Mouse (Mus musculus) CH12.LX (cell line): ENCODE results near the gene 1700029P11Rik. TPM values are rescaled to one million over a fixed set of nuclear protein-coding genes. Genes with fewer than 3 reads are reported as not detected.

Experiments used
- DNase-seq: peaks from one replicate; pipeline ENCODE4 v3.0.0-alpha.2; 2013; ENCODE audit errors: extremely low read depth
- H3K27ac ChIP-seq: 2 replicates; pipeline ENCODE4 v1.5.1; 2012; ENCODE audit warnings: low read depth, mild to moderate bottlenecking, control low read depth, moderate library complexity; ENCODE audit not compliant: insufficient read depth
- H3K27me3 ChIP-seq: replicated peaks from 2 replicates; pipeline ENCODE3; 2012; ENCODE audit warnings: inconsistent platforms
- H3K36me3 ChIP-seq, 2 experiments: replicated peaks in 1 of 2; 2 replicates each; pipeline versions ENCODE3 to v1.6.1; 2012; ENCODE audit warnings: inconsistent platforms in 1 of 2, low read length in 1 of 2, mild to moderate bottlenecking in 1 of 2, mixed read lengths in 1 of 2, moderate library complexity in 1 of 2; ENCODE audit not compliant: control insufficient read depth in 1 of 2, insufficient read depth in 1 of 2
- H3K4me1 ChIP-seq, 2 experiments: 2 replicates each; pipeline ENCODE4 v1.6.1; 2012; ENCODE audit warnings: inconsistent platforms in 1 of 2, moderate library complexity in 1 of 2; ENCODE audit not compliant: insufficient read depth in 2 of 2, control insufficient read depth in 1 of 2
- H3K4me2 ChIP-seq: 2 replicates; pipeline ENCODE4 v1.6.1; 2012; ENCODE audit warnings: low read depth, mild to moderate bottlenecking, control low read depth; ENCODE audit not compliant: poor library complexity, insufficient read depth, severe bottlenecking
- H3K4me3 ChIP-seq, 3 experiments: fragments of 150-350 bp in 1 of 3; sonication (generic) in 1 of 3; replicated peaks in 1 of 3; 2 replicates each; pipeline versions ENCODE3 to v1.5.1; 2011 to 2012; ENCODE audit warnings: low read depth in 2 of 3, low read length in 2 of 3, mild to moderate bottlenecking in 2 of 3, moderate library complexity in 2 of 3, control low read depth in 1 of 3, improper control_type of control experiment in 1 of 3, inconsistent platforms in 1 of 3, mixed read lengths in 1 of 3; ENCODE audit not compliant: poor library complexity in 1 of 3
- H3K79me2 ChIP-seq: replicated peaks from 2 replicates; pipeline ENCODE4 v1.6.1; 2012; ENCODE audit warnings: mild to moderate bottlenecking, moderate library complexity; ENCODE audit not compliant: control insufficient read depth, poor library complexity, insufficient read depth, severe bottlenecking; ENCODE audit errors: extremely low read depth
- H3K9ac ChIP-seq: 2 replicates; pipeline ENCODE4 v1.6.1; 2012; ENCODE audit warnings: low read depth, mild to moderate bottlenecking, control low read depth, moderate library complexity; ENCODE audit not compliant: insufficient read depth
- H3K9me3 ChIP-seq: replicated peaks from 2 replicates; pipeline ENCODE3; 2012; ENCODE audit warnings: low read length, inconsistent platforms, mixed read lengths
- E2F4 ChIP-seq: IDR thresholded peaks from 2 replicates; pipeline ENCODE4 v1.6.1; 2011; ENCODE audit warnings: low read depth, low read length, improper control_type of control experiment; ENCODE audit not compliant: insufficient replicate concordance
- EP300 ChIP-seq: IDR thresholded peaks from 2 replicates; pipeline ENCODE4 v1.6.1; 2011; ENCODE audit warnings: low read length, improper control_type of control experiment
- ETS1 ChIP-seq: conservative IDR thresholded peaks from 2 replicates; pipeline ENCODE4 v1.6.1; 2012; ENCODE audit warnings: low read depth, mild to moderate bottlenecking, inconsistent platforms, low read length, improper control_type of control experiment, moderate library complexity
- GABPA ChIP-seq: IDR thresholded peaks from 2 replicates; pipeline ENCODE4 v1.6.1; 2012; ENCODE audit warnings: low read depth, low read length, improper control_type of control experiment, inconsistent platforms; ENCODE audit not compliant: insufficient replicate concordance
- IRF4 ChIP-seq: IDR thresholded peaks from 2 replicates; pipeline ENCODE4 v1.6.1; 2014; ENCODE audit warnings: low read depth, mild to moderate bottlenecking, inconsistent platforms, low read length, improper control_type of control experiment
- JUN ChIP-seq: IDR thresholded peaks from 2 replicates; pipeline ENCODE4 v1.6.1; 2011; ENCODE audit warnings: low read depth, mild to moderate bottlenecking, low read length, improper control_type of control experiment, moderate library complexity; ENCODE audit not compliant: insufficient read depth
- KAT2A ChIP-seq: IDR thresholded peaks from 2 replicates; pipeline ENCODE4 v1.6.1; 2012; ENCODE audit warnings: low read length, improper control_type of control experiment, inconsistent platforms; ENCODE audit not compliant: insufficient replicate concordance
- MAFK ChIP-seq: IDR thresholded peaks from 2 replicates; pipeline ENCODE4 v1.6.1; 2011; ENCODE audit warnings: low read length, improper control_type of control experiment; ENCODE audit not compliant: insufficient replicate concordance
- NRF1 ChIP-seq: IDR thresholded peaks from 2 replicates; pipeline ENCODE4 v1.6.1; 2014; ENCODE audit warnings: low read depth, mild to moderate bottlenecking, inconsistent platforms, low read length, improper control_type of control experiment, moderate library complexity
- PAX5 ChIP-seq: IDR thresholded peaks from 2 replicates; pipeline ENCODE4 v1.6.1; 2012; ENCODE audit warnings: low read length, inconsistent platforms, mixed read lengths
- POLR2A ChIP-seq: IDR thresholded peaks from 2 replicates; pipeline ENCODE4 v1.6.1; 2011; ENCODE audit warnings: low read depth, mild to moderate bottlenecking, improper control_type of control experiment, low read length
- POLR2AphosphoS2 ChIP-seq: IDR thresholded peaks from 2 replicates; pipeline ENCODE4 v1.6.1; 2011; ENCODE audit warnings: low read depth, low read length, improper control_type of control experiment
- RAD21 ChIP-seq: IDR thresholded peaks from 2 replicates; pipeline ENCODE4 v1.6.1; 2011; ENCODE audit warnings: low read depth, mild to moderate bottlenecking, low read length, improper control_type of control experiment, moderate library complexity
- RCOR1 ChIP-seq: conservative IDR thresholded peaks from 2 replicates; pipeline ENCODE4 v1.6.1; 2012; ENCODE audit warnings: low read depth, mild to moderate bottlenecking, inconsistent platforms, low read length, improper control_type of control experiment
- SIN3A ChIP-seq: IDR thresholded peaks from 2 replicates; pipeline ENCODE4 v1.6.1; 2012; ENCODE audit warnings: low read length, improper control_type of control experiment, inconsistent platforms
- SMC3 ChIP-seq: IDR thresholded peaks from 2 replicates; pipeline ENCODE4 v1.6.1; 2011; ENCODE audit warnings: low read depth, low read length, improper control_type of control experiment
- TBP ChIP-seq: conservative IDR thresholded peaks from 2 replicates; pipeline ENCODE4 v1.6.1; 2011; ENCODE audit warnings: low read depth, low read length, improper control_type of control experiment
- USF2 ChIP-seq: conservative IDR thresholded peaks from 2 replicates; pipeline ENCODE4 v1.6.1; 2011; ENCODE audit warnings: low read depth, low read length, improper control_type of control experiment
- ZC3H11A ChIP-seq: IDR thresholded peaks from 2 replicates; pipeline ENCODE4 v1.6.1; 2012; ENCODE audit warnings: low read depth, mild to moderate bottlenecking, inconsistent platforms, low read length, improper control_type of control experiment
- ZKSCAN1 ChIP-seq: IDR thresholded peaks from 2 replicates; pipeline ENCODE4 v1.6.1; 2012; ENCODE audit warnings: low read depth, inconsistent platforms, low read length, improper control_type of control experiment, borderline replicate concordance
- dilution Hi-C: fragments of 300-500 bp; cut with MboI; formaldehyde crosslinking; loops from 2 replicates; pipeline ENCODE4 v1.14.3; 2020; ENCODE audit warnings: low sequenced_read_pairs; ENCODE audit not compliant: extremely low pct_unique_long_range_greater_than_20kb, extremely low pct_ligation_motif_present
- in situ Hi-C: fragments of 300-500 bp; cut with MboI; formaldehyde crosslinking; loops from 3 replicates; pipeline ENCODE4 v1.14.3; 2019; ENCODE audit warnings: low sequenced_read_pairs, low pct_ligation_motif_present, low pct_unique_long_range_greater_than_20kb, mixed read lengths
- polyA plus RNA-seq: library from polyadenylated mRNA; unstranded; fragments of >175 nt; gene quantifications from 2 replicates; pipeline ENCODE4 v1.2.1, GENCODE M21; 2012; ENCODE audit warnings: low read depth; ENCODE audit not compliant: insufficient read length
- total RNA-seq, 2 experiments: library from RNA; depleted of rRNA; stranded (reverse); fragments of 300-350 nt in 1 of 2; fragments of >200 nt in 1 of 2; gene quantifications; 2 replicates each; pipeline ENCODE4 v1.2.3; 2012 to 2014

1700029P11Rik gene
- total and polyA plus RNA-seq, 3 experiments: not detected

GRCm38 (mm10) chr15:82011947-82012346 lies 31.6 kb downstream of the 1700029P11Rik start:
- no peak overlapping the region for H3K9ac ChIP-seq
- H3K27ac ChIP-seq: no peak overlapping the region
- dilution Hi-C loops (no loop called here), in situ Hi-C loops (no loop called here)
- peaks cover 0 to 41% of the 10 kb centered on the region in 2 experiments for H3K36me3 ChIP-seq
- no peak overlapping the region for H3K4me2 ChIP-seq
- H3K4me1 ChIP-seq: peaks cover 0 to 23% of the 10 kb centered on the region in 2 experiments; a peak in 2 of 4 replicates
- no peak for TF ChIP-seq E2F4
- TF ChIP-seq IRF4: no peak
- TF ChIP-seq RAD21: no peak
- no peak for TF ChIP-seq ZKSCAN1
- TF ChIP-seq ZC3H11A: no peak
- TF ChIP-seq GABPA: no peak
- TF ChIP-seq RCOR1: no peak
- TF ChIP-seq USF2: no peak
- TF ChIP-seq TBP: no peak
- no peak for TF ChIP-seq JUN
- no peak for TF ChIP-seq POLR2A
- no peak for TF ChIP-seq MAFK
- no peak for TF ChIP-seq ETS1
- TF ChIP-seq KAT2A: no peak
- no peak for TF ChIP-seq NRF1
- no peak for DNase-seq
- H3K4me3 ChIP-seq: no peak overlapping the region
- no peaks in the 10 kb centered on the region for H3K27me3 ChIP-seq
- no peaks in the 10 kb centered on the region for H3K9me3 ChIP-seq
- peaks cover 17% of the 10 kb centered on the region for H3K79me2 ChIP-seq

GRCm38 (mm10) chr15:82014745-82015391 lies 34.5 kb downstream of the 1700029P11Rik start:
- Histone ChIP-seq H3K9me3 (peaks cover 2% of the 10 kb centered on the region), H3K36me3 (peaks cover 7 to 34% of the 10 kb centered on the region in 2 experiments), H3K27me3 (no peaks in the 10 kb centered on the region), H3K4me3 (peak overlapping the region; percentile 82 to 98 (median 91)), H3K9ac (peak overlapping the region; percentile 81), H3K4me1 (peaks cover 0 to 41% of the 10 kb centered on the region in 2 experiments; a peak in 2 of 4 replicates), H3K27ac (no peak overlapping the region), H3K4me2 (peak overlapping the region; percentile 58), H3K79me2 (peaks cover 21% of the 10 kb centered on the region)
- in situ Hi-C loops (no loop called here), dilution Hi-C loops (no loop called here)
- 0 out of 2 replicates have a peak, but pooled peaks have one; percentile 19 for TF ChIP-seq SIN3A
- TF ChIP-seq SMC3: no peak
- no peak for TF ChIP-seq TBP
- TF ChIP-seq POLR2AphosphoS2: no peak
- TF ChIP-seq PAX5: no peak
- TF ChIP-seq EP300: 0 out of 2 replicates have a peak, but pooled peaks have one; percentile 7
- no peak for DNase-seq
